Mouse (Mus musculus) spleen, postnatal 0 days (tissue): ENCODE measurements around the gene Gm28372. TPM values are rescaled to one million over a fixed set of nuclear protein-coding genes. Genes with fewer than 3 reads are reported as not detected.

Source experiments
- polyA plus RNA-seq: library from polyadenylated mRNA; unstranded; fragments of >200 nt; fragmentation: Nextera tagmentation; extraction: Ambion mirVana; gene quantifications from 2 replicates; pipeline ENCODE4 v1.2.1, GENCODE M21; 2015

Gm28372 gene
- polyA plus RNA-seq = not detected in 2 replicates

DNA sequence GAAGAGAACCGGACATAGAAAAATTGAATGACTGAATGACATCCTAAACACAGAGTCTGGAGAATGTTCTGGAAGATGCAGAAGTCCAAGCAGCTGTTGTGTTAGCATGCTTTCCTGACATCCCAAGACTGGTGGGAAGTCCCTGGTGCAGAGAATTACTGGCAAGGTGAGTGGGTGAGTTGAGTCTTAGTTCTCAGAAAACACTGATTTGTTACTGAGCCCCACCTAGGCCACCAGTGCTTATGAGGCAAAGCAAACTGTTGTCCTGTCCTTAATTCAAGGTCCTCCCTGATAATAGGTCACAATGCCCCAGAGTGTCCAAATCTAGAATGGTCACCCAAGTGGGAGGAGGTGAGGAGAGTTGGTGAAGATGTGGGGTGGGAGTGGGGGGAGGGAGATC lies at the start of gene Gm28372, which contains the start of gene 1700020A23Rik:
TSS of gene Gm28372 (plus strand) at position 301 of the 400 bp plus-strand sequence.
TSS of gene 1700020A23Rik (plus strand) at position 321 of the 400 bp plus-strand sequence.

DNA sequence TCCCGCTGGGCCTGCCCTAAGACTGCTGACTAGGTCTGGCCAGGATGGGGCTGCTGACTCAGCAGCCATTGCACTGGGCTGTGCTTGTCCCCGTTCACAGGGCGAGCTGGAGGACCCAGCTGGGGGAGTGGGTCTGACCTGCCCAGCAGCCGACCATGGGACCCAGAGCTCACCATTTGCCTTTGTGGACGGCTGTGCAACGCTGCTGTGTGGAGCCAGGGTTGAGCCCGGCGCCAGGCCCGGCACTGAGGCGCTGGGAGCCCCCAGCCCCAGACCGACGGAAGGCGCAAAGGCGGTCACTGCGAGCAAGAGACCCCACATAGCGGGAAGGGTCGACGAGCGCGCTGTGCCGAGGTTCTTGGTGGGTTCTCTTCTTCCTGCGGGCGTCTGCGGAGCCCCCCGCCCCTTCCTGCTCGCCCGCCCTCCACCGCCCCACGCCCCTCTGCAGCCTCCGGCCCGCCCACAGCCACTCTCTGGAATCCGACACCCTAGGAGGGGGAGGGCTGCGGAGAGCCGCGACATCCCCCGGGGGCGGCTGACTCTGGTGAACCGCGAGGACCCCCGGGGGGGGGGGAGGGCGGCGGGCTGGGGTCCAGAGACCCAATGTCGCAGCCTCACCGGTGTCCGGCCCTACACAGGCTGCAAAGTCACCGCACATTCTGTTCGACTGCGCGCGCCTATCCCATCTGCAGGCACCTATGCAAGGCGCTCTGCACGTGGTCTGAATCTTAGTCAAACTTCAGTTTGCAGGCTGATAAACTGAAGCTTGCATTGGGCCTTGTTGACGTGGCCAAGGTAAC lies 7.7 kb upstream of the Gm28372 start, which contains the start of gene Cpxm1:
TSS of gene Cpxm1 (minus strand) at position 389 of the 800 bp plus-strand sequence.

DNA sequence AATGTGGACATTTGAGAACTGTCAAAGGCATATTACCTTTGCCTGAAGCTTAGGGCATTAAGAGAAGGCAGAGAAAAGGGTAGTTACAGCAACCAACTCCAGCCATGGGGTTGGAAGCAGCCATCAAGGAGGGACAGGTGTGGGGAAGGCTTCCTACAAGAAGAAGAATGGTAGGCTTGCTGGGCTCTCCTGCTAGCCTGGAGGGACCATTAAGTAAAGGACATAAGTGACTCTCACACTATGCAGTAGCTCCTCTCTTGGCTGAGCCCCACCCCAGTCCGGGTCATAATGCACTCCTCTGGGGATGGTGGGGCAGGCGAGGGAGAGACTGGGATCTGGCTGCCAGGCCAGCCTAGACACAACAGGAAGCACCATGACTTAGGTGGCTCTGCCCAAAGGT lies 1.1 kb downstream of the Gm28372 start, which contains the start of gene Tmem239:
TSS of gene Tmem239 (plus strand) at position 301 of the 400 bp plus-strand sequence.

DNA sequence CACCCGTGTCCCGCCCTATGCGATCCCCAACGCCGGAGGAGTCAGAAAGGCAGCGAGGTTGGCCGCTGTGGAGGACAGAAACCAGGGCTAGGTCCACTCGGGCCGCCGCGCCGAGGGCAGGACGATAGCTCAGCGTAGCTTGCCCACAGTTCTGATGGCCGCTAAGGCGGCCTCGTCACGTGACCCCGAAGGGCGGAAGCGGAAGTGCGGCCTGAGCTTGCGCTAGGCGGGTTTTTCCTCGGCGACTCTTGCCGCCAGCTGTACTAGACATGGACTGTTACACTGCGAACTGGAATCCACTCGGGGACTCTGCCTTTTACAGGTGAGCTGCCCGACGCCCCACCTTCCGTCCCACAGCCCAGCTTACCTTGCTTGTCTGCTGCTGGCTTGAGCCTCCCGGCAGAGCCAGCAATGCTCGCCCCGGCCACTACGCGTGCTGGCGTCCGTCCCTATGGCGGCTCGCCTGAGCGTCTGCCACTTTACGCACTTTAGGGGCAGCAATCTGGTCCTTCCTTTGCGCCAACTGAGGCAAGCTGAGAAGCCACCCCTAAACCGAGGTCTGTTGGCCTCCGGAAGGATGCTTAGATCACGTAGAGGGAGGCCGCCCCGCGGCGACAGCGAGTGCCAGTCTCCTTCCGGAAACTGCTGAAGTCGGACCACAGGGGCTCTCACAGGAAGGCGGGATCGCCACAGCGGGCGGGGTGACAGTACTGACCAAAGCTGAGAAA lies 19.3 kb downstream of the Gm28372 start, which contains the start of the genes Vps16 and Pced1a:
TSS of gene Vps16 (plus strand) at position 214 of the 728 bp plus-strand sequence.
TSS of gene Pced1a (minus strand) at position 576 of the 728 bp plus-strand sequence.

DNA sequence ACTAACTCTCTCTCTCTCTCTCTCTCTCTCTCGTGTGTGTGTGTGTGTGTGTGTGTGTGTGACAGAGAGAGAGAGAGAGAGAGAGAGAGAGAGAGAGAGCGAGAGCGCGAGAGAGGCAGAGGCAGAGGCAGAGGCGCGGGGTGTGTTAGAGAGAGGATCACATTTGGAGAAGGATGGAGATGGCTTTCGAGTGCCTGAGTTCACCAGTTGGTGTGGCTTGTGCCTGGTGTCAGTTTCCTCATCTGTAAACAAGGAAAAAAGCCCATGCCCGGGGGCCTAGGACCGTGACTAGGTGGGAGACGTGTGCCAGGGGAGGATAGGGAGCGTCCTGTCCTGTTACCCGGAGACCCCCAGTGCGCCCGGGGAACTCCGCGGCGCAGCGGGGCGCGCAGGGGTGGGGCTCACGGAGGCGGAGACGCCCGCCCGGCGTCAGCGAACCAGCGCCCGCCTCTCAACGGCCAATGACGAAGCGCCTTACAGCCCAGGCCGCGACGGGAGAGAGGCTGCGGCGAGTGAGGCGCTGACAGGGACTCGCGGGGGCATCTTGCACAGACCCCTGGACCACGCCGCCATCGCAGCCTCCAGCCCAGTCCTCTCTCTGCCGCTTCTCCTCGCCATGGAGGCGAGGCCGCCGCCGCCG lies 44.9 kb downstream of the Gm28372 start, which contains the start of gene Ptpra:
TSS of gene Ptpra (plus strand) at position 485 of the 640 bp plus-strand sequence.

Other genes with a start within 250 kb of the Gm28372 start
- 413 and 428 TPM in 2 replicates for gene Snrpb, start 225.8 kb upstream of the Gm28372 start, polyA plus RNA-seq
- 0.13 TPM in 1 of 2 replicates, not detected in the other for gene Tmc2, start 210.0 kb upstream of the Gm28372 start, polyA plus RNA-seq
- 207 and 228 TPM in 2 replicates for gene Nop56, start 130.8 kb upstream of the Gm28372 start, polyA plus RNA-seq
- 84.4 and 94.5 TPM in 2 replicates for gene Idh3b, start 120.7 kb upstream of the Gm28372 start, polyA plus RNA-seq
- gene Ebf4, start 110.1 kb upstream of the Gm28372 start, polyA plus RNA-seq = 0.37 and 0.78 TPM in 2 replicates
- gene Cpxm1, start 7.7 kb upstream of the Gm28372 start, polyA plus RNA-seq = 18.5 and 23.9 TPM in 2 replicates
- gene 1700020A23Rik, start within 50 bp of the Gm28372 start, polyA plus RNA-seq = not detected in 2 replicates
- not detected in 2 replicates for gene Tmem239, start 1.2 kb downstream of the Gm28372 start, polyA plus RNA-seq
- gene Vps16, start 19.1 kb downstream of the Gm28372 start, polyA plus RNA-seq = 51.9 and 56.3 TPM in 2 replicates
- 3.8 and 4.5 TPM in 2 replicates for gene Pced1a, start 19.5 kb downstream of the Gm28372 start, polyA plus RNA-seq
- 36.1 and 43.6 TPM in 2 replicates for gene Ptpra, start 45.0 kb downstream of the Gm28372 start, polyA plus RNA-seq
- 64.0 and 70.6 TPM in 2 replicates for gene Mrps26, start 158.5 kb downstream of the Gm28372 start, polyA plus RNA-seq
- not detected in 2 replicates for gene Oxt, start 170.9 kb downstream of the Gm28372 start, polyA plus RNA-seq
- gene Avp, start 177.3 kb downstream of the Gm28372 start, polyA plus RNA-seq = not detected in 2 replicates
- gene Fastkd5, start 224.8 kb downstream of the Gm28372 start, polyA plus RNA-seq = 8.1 and 8.6 TPM in 2 replicates
- gene Ubox5, start 224.8 kb downstream of the Gm28372 start, polyA plus RNA-seq = 4.1 and 4.3 TPM in 2 replicates
- gene Lzts3, start 237.6 kb downstream of the Gm28372 start, polyA plus RNA-seq = 0.29 and 0.55 TPM in 2 replicates